ENCODE assay signal across 8 mouse cellular contexts in genomic region chr17:53462603-53463495, GRCm38 (mm10). TPM values are rescaled to one million over a fixed set of nuclear protein-coding genes. Genes with fewer than 3 reads are reported as not detected.
DNase-seq lines count a peak whose midpoint lies in the region; ATAC-seq and TF ChIP-seq lines count a peak whose summit lies in the region.

TSS of gene Efhb (minus strand) at chr17:53463321.

- no peak within 1 kb of the TSS for H3K27ac ChIP-seq in forebrain, embryonic 15.5 days (replicated peaks)
- no peak within 1 kb of the TSS for H3K27ac ChIP-seq in liver, embryonic 16.5 days (ENCODE audit: low read length)
- no peak within 1 kb of the TSS for H3K27ac ChIP-seq in neural tube, embryonic 11.5 days (ENCODE audit: low read depth, low read length)
- H3K27ac ChIP-seq in testis, adult 2 months (ENCODE audit: control insufficient read depth, insufficient read depth, low read depth, low read length): peak within 1 kb of the TSS; percentile 61

- H3K4me2 ChIP-seq in forebrain, embryonic 15.5 days (replicated peaks): peak within 1 kb of the TSS; percentile 68
- peak within 1 kb of the TSS; percentile 57 for H3K4me2 ChIP-seq in liver, embryonic 16.5 days (ENCODE audit: low read depth, low read length)
- H3K4me2 ChIP-seq in neural tube, embryonic 11.5 days (ENCODE audit: low read depth): peak within 1 kb of the TSS; percentile 36

- DNase-seq in heart, postnatal 14 days: peak; percentile 86 to 92
- peak; percentile 93 to 94 for DNase-seq in kidney, postnatal 4 days
- peak; percentile 86 for DNase-seq in neural tube, embryonic 11.5 days (ENCODE audit: low spot score)

- H3K4me3 ChIP-seq in E14TG2a.4 (replicated peaks; ENCODE audit: low read length): peak within 1 kb of the TSS; percentile 60
- H3K4me3 ChIP-seq in forebrain, embryonic 15.5 days: peak within 1 kb of the TSS; percentile 43
- peak within 1 kb of the TSS; percentile 38 for H3K4me3 ChIP-seq in liver, embryonic 16.5 days (ENCODE audit: low read depth, low read length)
- H3K4me3 ChIP-seq in neural tube, embryonic 11.5 days (ENCODE audit: low read depth, low read length): peak within 1 kb of the TSS; percentile 30
- peak within 1 kb of the TSS; percentile 95 for H3K4me3 ChIP-seq in testis, adult 2 months (ENCODE audit: control insufficient read depth, low read depth, low read length)

- no peak for TF ChIP-seq CTCF in E14TG2a.4 (conservative IDR thresholded peaks at IDR 0.05; ENCODE audit: low read length)
- no peak for TF ChIP-seq CTCF in testis, adult 2 months (IDR thresholded peaks at IDR 0.05; ENCODE audit: control insufficient read depth, insufficient read depth, insufficient replicate concordance, low read depth, low read length)

- intact Hi-C loops in heart, postnatal 14 days (cut with DNase I): no loop called here

- ATAC-seq in cerebellum, adult (ENCODE audit: insufficient number of reproducible peaks, low FRiP score, low TSS enrichment): peak; percentile 76; the same call in 1 of the 2 replicates
- peak; percentile 97 for ATAC-seq in forebrain, embryonic 15.5 days (replicated peaks)
- peak; percentile 53; the same call in 1 of the 2 replicates for ATAC-seq in liver, embryonic 16.5 days (ENCODE audit: low read depth)
- ATAC-seq in neural tube, embryonic 11.5 days (ENCODE audit: insufficient read depth, low FRiP score, low TSS enrichment): peak; percentile 96

- peak; percentile 26; the same call in 1 of the 2 replicates for TF ChIP-seq POLR2A in testis, adult 2 months (IDR thresholded peaks at IDR 0.05; ENCODE audit: control insufficient read depth, low read depth, low read length)

- no peaks in the 10 kb centered on the region for H3K36me3 ChIP-seq in E14TG2a.4 (ENCODE audit: insufficient read depth, low read length)
- H3K36me3 ChIP-seq in forebrain, embryonic 15.5 days: no peaks in the 10 kb centered on the region
- H3K36me3 ChIP-seq in liver, embryonic 16.5 days (ENCODE audit: control insufficient read depth, insufficient read depth): no peaks in the 10 kb centered on the region
- no peaks in the 10 kb centered on the region for H3K36me3 ChIP-seq in neural tube, embryonic 11.5 days (ENCODE audit: control insufficient read depth, insufficient read depth, low read length)
- no peaks in the 10 kb centered on the region for H3K36me3 ChIP-seq in testis, adult 2 months (ENCODE audit: control insufficient read depth, insufficient read depth, low read length)

- H3K9ac ChIP-seq in forebrain, embryonic 15.5 days (replicated peaks): peak within 1 kb of the TSS; percentile 48
- H3K9ac ChIP-seq in liver, embryonic 16.5 days (ENCODE audit: low read depth, low read length): no peak within 1 kb of the TSS
- no peak within 1 kb of the TSS; the same call in 1 of the 2 replicates for H3K9ac ChIP-seq in neural tube, embryonic 11.5 days (ENCODE audit: low read length)

- peaks cover 17% of the 10 kb centered on the region for H3K9me3 ChIP-seq in E14TG2a.4 (ENCODE audit: low read length)
- no peaks in the 10 kb centered on the region for H3K9me3 ChIP-seq in forebrain, embryonic 15.5 days
- no peaks in the 10 kb centered on the region for H3K9me3 ChIP-seq in liver, embryonic 16.5 days (replicated peaks; ENCODE audit: control insufficient read depth, low read length)
- no peaks in the 10 kb centered on the region for H3K9me3 ChIP-seq in neural tube, embryonic 11.5 days (ENCODE audit: control insufficient read depth, low read length)

- WGBS in forebrain, embryonic 15.5 days: 19% methylated on average over 26 of the region's 26 CpGs
- WGBS in liver, embryonic 16.5 days (ENCODE audit: insufficient replicate concordance): 23% methylated on average over 26 of the region's 26 CpGs
- WGBS in neural tube, embryonic 11.5 days: 21% methylated on average over 26 of the region's 26 CpGs

- H3K27me3 ChIP-seq in E14TG2a.4 (ENCODE audit: insufficient read depth, low read length): no peaks in the 10 kb centered on the region
- H3K27me3 ChIP-seq in forebrain, embryonic 15.5 days: no peaks in the 10 kb centered on the region
- H3K27me3 ChIP-seq in liver, embryonic 16.5 days (ENCODE audit: control insufficient read depth, insufficient read depth, low read depth, low read length): no peaks in the 10 kb centered on the region
- no peaks in the 10 kb centered on the region for H3K27me3 ChIP-seq in neural tube, embryonic 11.5 days (ENCODE audit: control insufficient read depth, insufficient read depth, low read length)
- H3K27me3 ChIP-seq in testis, adult 2 months (ENCODE audit: control insufficient read depth, insufficient read depth, low read length): no peaks in the 10 kb centered on the region

- peaks cover 39% of the 10 kb centered on the region for H3K4me1 ChIP-seq in E14TG2a.4 (replicated peaks; ENCODE audit: low read depth, low read length)
- H3K4me1 ChIP-seq in forebrain, embryonic 15.5 days: peaks cover 6% of the 10 kb centered on the region
- H3K4me1 ChIP-seq in liver, embryonic 16.5 days (ENCODE audit: control insufficient read depth, low read depth, low read length): no peaks in the 10 kb centered on the region; the same call in 1 of the 2 replicates
- H3K4me1 ChIP-seq in neural tube, embryonic 11.5 days (ENCODE audit: control insufficient read depth, insufficient read depth, low read length): no peaks in the 10 kb centered on the region
- H3K4me1 ChIP-seq in testis, adult 2 months (ENCODE audit: control insufficient read depth, insufficient read depth, low read length): peaks cover 21% of the 10 kb centered on the region

RNA-seq across cellular contexts. Expression of gene Efhb, which starts in this region (rescaled TPM):
- polyA plus RNA-seq in forebrain, embryonic 15.5 days (2015; fragmentation: Nextera tagmentation; extraction: Ambion mirVana): 0.72 and 0.93 TPM in 2 replicates
- under 1 TPM; 0.20 to 0.33 TPM for total RNA-seq in heart, postnatal 14 days (2021)
- 0.05 TPM in 1 of 2 replicates, not detected in the other for polyA plus RNA-seq in liver, embryonic 16.5 days (2015; fragmentation: Nextera tagmentation; extraction: Ambion mirVana)
- 0.34 and 0.45 TPM in 2 replicates for polyA plus RNA-seq in neural tube, embryonic 11.5 days (2014; fragmentation: Nextera tagmentation; extraction: Ambion mirVana)
- 22.5 and 22.8 TPM in 2 replicates for polyA plus RNA-seq in testis, adult 2 months (2012; rRNA removed)

Comparison
In these comparisons a context has a peak if more than half of its experiments do, and no peak if none do; other contexts are left out.
1. RNA of gene Efhb (polyA plus RNA-seq): 22.5 to 22.8 TPM in testis, adult 2 months; 0.72 to 0.93 TPM in forebrain, embryonic 15.5 days, 0.34 to 0.45 TPM in neural tube, embryonic 11.5 days and 0.05 TPM in liver, embryonic 16.5 days; every median in the first group is over 10 times any median in the second.
2. Peak in ATAC-seq, H3K4me3 ChIP-seq, H3K9ac ChIP-seq and H3K4me2 ChIP-seq in forebrain, embryonic 15.5 days; RNA of the gene not detected or under 1 TPM.
3. Peak in DNase-seq in heart, postnatal 14 days; RNA of the gene not detected or under 1 TPM.
4. Peak in ATAC-seq, H3K4me3 ChIP-seq and H3K4me2 ChIP-seq in liver, embryonic 16.5 days; RNA of the gene not detected or under 1 TPM.
5. Peak in DNase-seq, ATAC-seq, H3K4me3 ChIP-seq and H3K4me2 ChIP-seq in neural tube, embryonic 11.5 days; RNA of the gene not detected or under 1 TPM.
6. H3K4me3 ChIP-seq: peak in every context shown above with its lines; median percentile 95 in testis, adult 2 months; 60 in E14TG2a.4; 43 in forebrain, embryonic 15.5 days; 38 in liver, embryonic 16.5 days; 30 in neural tube, embryonic 11.5 days.
7. Peak in every context shown above with its lines, with median percentiles within 50 percentile points of each other: ATAC-seq, H3K4me2 ChIP-seq and DNase-seq.